Mouse (Mus musculus): ENCODE measurements around the gene Oxct2b.

- TF ChIP-seq POLR2A (IDR thresholded peaks at IDR 0.05; ENCODE audit: control insufficient read depth, low read depth, low read length): no peak
- no peak for TF ChIP-seq CTCF (IDR thresholded peaks at IDR 0.05; ENCODE audit: control insufficient read depth, insufficient read depth, insufficient replicate concordance, low read depth, low read length)
Observed at GRCm38 (mm10) chr4:123106864-123107263, 9.2 kb upstream of the Oxct2b start.
